Mouse (Mus musculus) embryo, embryonic 11 days (tissue): ENCODE results near the gene Gm20870.
"Not testable (repeated sequence)": the region's sequence is repeated elsewhere in the genome, so short reads cannot be mapped to it uniquely, and the experiment has no call there.

Source experiments
- DNase-seq: peaks from one replicate; pipeline ENCODE4 v3.0.0-alpha.2; 2015

Gene Gm20870

GRCm38 (mm10) chrY:71691743-71692142 is at the start of gene Gm20870:
Gene Gm20870 (plus strand): TSS chrY:71692043.
- not testable (repeated sequence) for DNase-seq
